Mouse (Mus musculus) midbrain, embryonic 11.5 days (tissue): Measurements from ENCODE around the gene Gpr137b. TPM values are rescaled to one million over a fixed set of nuclear protein-coding genes. Genes with fewer than 3 reads are reported as not detected.
"Not testable (repeated sequence)": the region's sequence is repeated elsewhere in the genome, so short reads cannot be mapped to it uniquely, and the experiment has no call there.

ENCODE experiments used
- ATAC-seq: fragments of 200-750 bp; cut with Nextera tagmentation; 2 replicates; pipeline ENCODE4 v1.8.0; 2017; ENCODE audit warnings: moderate TSS enrichment, moderate library complexity; ENCODE audit not compliant: low FRiP score
- DNase-seq: peaks from one replicate; pipeline ENCODE4 v3.0.0; 2015; ENCODE audit warnings: low spot score; ENCODE audit errors: missing footprints
- H3K27ac ChIP-seq: fragments of 300-500 bp; sonication (generic); 2 replicates; pipeline ENCODE4 v1.5.1; 2014; ENCODE audit warnings: low read depth, low read length
- H3K27me3 ChIP-seq: fragments of 300-500 bp; sonication (generic); 2 replicates; pipeline ENCODE4 v1.6.1; 2014; ENCODE audit warnings: mild to moderate bottlenecking, low read length, moderate library complexity, mixed read lengths; ENCODE audit not compliant: control insufficient read depth, insufficient read depth
- H3K36me3 ChIP-seq: fragments of 300-500 bp; sonication (generic); 2 replicates; pipeline ENCODE4 v1.6.1; 2014; ENCODE audit warnings: mild to moderate bottlenecking, low read length, moderate library complexity, mixed read lengths; ENCODE audit not compliant: control insufficient read depth, insufficient read depth
- H3K4me1 ChIP-seq: fragments of 300-500 bp; sonication (generic); 2 replicates; pipeline ENCODE4 v1.6.1; 2014; ENCODE audit warnings: low read length; ENCODE audit not compliant: control insufficient read depth, insufficient read depth
- H3K4me2 ChIP-seq: fragments of 300-500 bp; sonication (generic); 2 replicates; pipeline ENCODE4 v1.6.1; 2014; ENCODE audit warnings: mild to moderate bottlenecking, moderate library complexity
- H3K4me3 ChIP-seq: fragments of 300-500 bp; sonication (generic); 2 replicates; pipeline ENCODE4 v1.5.1; 2014; ENCODE audit warnings: low read depth, low read length
- H3K9ac ChIP-seq: fragments of 300-500 bp; sonication (generic); 2 replicates; pipeline ENCODE4 v1.6.1; 2014; ENCODE audit warnings: low read length
- H3K9me3 ChIP-seq: fragments of 300-500 bp; sonication (generic); 2 replicates; pipeline ENCODE4 v1.6.1; 2016; ENCODE audit warnings: low read length; ENCODE audit not compliant: control insufficient read depth
- WGBS: fragments of 180-500 bp; shearing (Covaris S2); extraction: QIAGEN DNeasy Blood & Tissue Kit; methylation state at CpG from one replicate; pipeline ENCODE4 v1.1.7; 2014; 5-methylcytosine and 5-hydroxymethylcytosine counted together
- polyA plus RNA-seq: library from polyadenylated mRNA; unstranded; fragments of >200 nt; fragmentation: Nextera tagmentation; extraction: Ambion mirVana; gene quantifications from 2 replicates; pipeline ENCODE4 v1.2.1, GENCODE M21; 2014

Gpr137b gene
- polyA plus RNA-seq, 1 experiment from 2014 or later, result 25.4 TPM

DNA sequence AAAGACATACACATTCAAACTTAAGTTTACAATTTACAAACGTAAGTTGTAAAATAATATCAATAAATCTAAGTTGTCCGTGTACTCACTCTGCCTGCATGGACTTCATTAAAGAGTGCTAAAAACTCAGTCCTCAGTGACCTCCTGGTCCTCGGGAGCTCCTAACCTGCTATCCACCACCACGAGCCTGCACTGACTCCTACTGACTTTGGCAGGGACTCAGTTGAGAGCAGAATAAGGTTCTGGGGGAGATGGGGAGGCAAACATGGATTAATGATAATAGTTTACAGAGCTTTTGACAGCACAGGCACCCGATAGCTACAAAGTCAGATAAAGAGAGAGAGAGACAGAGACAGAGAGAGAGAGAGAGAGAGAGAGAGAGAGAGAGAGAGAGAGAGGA, 16.6 kb downstream of the Gpr137b start:
- H3K27me3 ChIP-seq, result no peaks in the 10 kb centered on the region
- no peak overlapping the region for H3K4me2 ChIP-seq
- no peaks in the 10 kb centered on the region for H3K9me3 ChIP-seq
- no peaks in the 10 kb centered on the region for H3K4me1 ChIP-seq
- no peak for DNase-seq
- 86% methylated on average over 5 of the region's 5 CpGs for WGBS
- no peak overlapping the region for H3K9ac ChIP-seq
- no peaks in the 10 kb centered on the region for H3K36me3 ChIP-seq
- H3K4me3 ChIP-seq, result no peak overlapping the region
- no peak for ATAC-seq
- no peak overlapping the region for H3K27ac ChIP-seq

DNA sequence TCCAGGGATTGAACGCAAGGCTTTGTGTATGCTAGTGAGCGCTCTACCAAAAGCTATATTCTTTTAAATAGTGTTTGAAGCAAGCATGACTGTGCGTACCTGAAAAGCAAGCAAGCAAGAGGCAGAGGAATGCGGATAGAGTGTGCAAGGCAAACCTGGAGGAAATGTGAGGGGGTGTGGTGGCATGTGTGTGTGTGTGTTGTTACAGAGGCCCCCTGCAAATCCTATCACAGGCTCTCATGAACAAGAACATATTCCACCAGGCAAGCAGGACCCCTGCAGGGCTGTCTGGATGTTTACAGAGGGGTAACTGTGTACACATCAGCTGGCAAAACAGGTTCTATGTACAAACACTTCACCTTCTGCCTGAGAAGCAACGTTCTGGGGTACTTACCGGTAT, 19.8 kb downstream of the Gpr137b start:
- not testable (repeated sequence) for H3K36me3 ChIP-seq, H3K9ac ChIP-seq, H3K9me3 ChIP-seq, H3K4me3 ChIP-seq, H3K4me1 ChIP-seq, H3K27ac ChIP-seq, DNase-seq, H3K4me2 ChIP-seq, H3K27me3 ChIP-seq, ATAC-seq
- WGBS, result 95% methylated on average over 4 of the region's 6 CpGs

- not testable (repeated sequence) for H3K27ac ChIP-seq, H3K9ac ChIP-seq, H3K4me3 ChIP-seq, H3K9me3 ChIP-seq, H3K4me1 ChIP-seq, H3K27me3 ChIP-seq, H3K4me2 ChIP-seq, ATAC-seq, H3K36me3 ChIP-seq, DNase-seq
- WGBS, result 92% methylated on average over 7 of the region's 7 CpGs
Measured at GRCm38 (mm10) chr13:13371436-13371835, 22.4 kb downstream of the Gpr137b start.

DNA sequence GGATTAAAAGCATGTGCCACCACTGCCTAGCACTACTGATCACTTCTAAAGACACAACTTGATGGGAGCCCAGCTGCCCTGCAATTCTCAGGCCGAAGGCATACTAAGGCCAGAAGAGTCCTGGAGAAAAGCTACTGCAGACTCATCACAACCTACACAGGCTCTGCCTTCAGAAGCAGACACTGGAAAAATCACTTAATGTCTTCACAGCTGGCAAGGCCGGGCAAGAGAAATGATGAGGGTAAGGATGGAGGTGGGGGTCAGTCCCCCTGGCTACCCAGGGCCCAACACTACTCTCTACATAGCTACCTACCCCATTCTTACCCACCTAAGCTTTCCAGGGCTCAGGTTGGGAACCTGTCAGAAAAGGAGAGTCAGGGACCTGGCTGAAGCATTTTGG, 27.4 kb downstream of the Gpr137b start:
- H3K9ac ChIP-seq, DNase-seq, H3K27me3 ChIP-seq, H3K4me1 ChIP-seq, ATAC-seq, H3K27ac ChIP-seq, H3K4me2 ChIP-seq, H3K36me3 ChIP-seq, H3K9me3 ChIP-seq, H3K4me3 ChIP-seq: not testable (repeated sequence)
- WGBS, result 94% methylated on average over 2 of the region's 2 CpGs

DNA sequence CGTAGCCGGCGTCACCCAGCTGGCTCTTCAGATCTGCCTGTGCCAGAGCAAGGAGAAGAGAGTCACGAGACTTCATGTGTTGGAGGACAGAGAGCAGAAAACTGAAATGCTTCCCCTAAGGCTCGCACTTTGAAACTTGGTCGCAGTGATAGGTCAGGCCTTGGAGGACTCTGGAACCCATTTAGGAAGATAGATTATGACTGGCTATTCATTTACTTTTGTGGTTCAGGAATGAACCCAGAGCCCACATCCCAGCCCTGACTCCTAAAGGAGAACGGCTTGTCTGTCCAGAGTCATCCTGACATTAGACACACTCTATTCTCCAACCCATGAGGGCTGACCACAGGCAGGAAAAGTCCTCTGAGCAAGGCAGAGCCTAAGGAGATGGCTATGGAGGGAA, 30.3 kb downstream of the Gpr137b start:
- not testable (repeated sequence) for H3K4me3 ChIP-seq, H3K27ac ChIP-seq, H3K36me3 ChIP-seq, H3K9me3 ChIP-seq, H3K9ac ChIP-seq, DNase-seq, H3K4me1 ChIP-seq, H3K27me3 ChIP-seq, ATAC-seq, H3K4me2 ChIP-seq
- 94% methylated on average over 7 of the region's 7 CpGs for WGBS

DNA sequence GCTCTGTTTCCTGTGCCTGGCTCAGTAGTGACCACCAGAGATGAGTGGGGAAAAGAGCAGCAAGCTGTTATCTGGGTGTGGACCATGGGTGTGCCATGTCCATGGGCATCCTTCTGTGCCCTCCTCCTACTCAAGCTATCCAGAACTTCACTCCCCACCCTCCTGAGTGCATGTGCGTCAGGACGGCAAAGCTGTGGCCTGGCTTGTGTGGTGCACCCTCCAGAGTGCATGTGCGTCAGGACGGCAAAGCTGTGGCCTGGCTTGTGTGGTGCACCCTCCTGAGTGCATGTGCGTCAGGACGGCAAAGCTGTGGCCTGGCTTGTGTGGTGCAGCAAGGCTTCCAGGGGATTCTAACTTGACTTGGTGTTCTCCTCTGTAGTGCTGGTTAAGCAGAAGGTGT, 31.6 kb downstream of the Gpr137b start:
- DNase-seq, H3K9me3 ChIP-seq, H3K9ac ChIP-seq, H3K4me2 ChIP-seq, H3K36me3 ChIP-seq, H3K27me3 ChIP-seq, H3K4me3 ChIP-seq, ATAC-seq, H3K4me1 ChIP-seq, H3K27ac ChIP-seq: not testable (repeated sequence)
- WGBS, result 93% methylated on average over 6 of the region's 6 CpGs

DNA sequence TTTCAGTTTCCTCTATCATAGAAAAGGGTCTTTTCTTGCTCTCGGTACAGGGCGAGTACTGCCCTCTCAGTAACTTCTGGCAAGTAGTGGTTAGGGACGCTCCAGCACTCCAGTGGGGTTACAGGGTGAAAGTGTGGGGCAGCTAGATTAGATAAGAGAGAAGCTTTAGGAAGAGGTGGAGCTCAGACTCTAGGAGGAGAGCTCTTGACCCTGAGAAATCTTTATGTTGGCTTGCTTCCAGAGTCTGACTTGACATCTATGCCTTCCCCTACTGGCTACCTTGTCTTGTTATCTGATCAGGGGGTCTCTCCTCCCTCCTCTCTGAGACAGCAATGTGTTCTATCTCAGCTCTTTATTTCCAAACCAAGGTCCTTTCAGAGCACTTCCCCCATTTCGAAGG, 33.8 kb downstream of the Gpr137b start:
- H3K9ac ChIP-seq, H3K36me3 ChIP-seq, DNase-seq, H3K4me3 ChIP-seq, H3K27me3 ChIP-seq, ATAC-seq, H3K4me2 ChIP-seq, H3K9me3 ChIP-seq, H3K27ac ChIP-seq, H3K4me1 ChIP-seq: not testable (repeated sequence)
- 91% methylated on average over 4 of the region's 4 CpGs for WGBS

DNA sequence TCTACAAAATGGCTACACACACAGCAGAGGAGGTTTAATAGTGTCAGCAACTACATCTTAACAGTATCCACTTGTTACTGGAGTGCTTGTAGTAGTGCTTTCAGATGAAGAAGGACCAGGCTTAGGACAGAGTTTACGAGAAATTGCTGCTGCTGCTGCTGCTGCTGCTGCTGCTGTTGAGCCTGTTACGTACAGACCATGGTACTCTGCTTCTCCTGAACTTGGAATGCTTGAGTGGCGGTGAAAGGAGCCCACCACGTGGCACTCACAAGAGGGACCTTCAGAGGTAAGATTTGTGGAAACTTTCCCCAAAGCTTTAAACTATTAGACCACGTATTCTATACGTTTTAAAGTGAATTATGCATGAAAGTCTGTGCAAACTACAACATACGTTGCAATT, 35.2 kb downstream of the Gpr137b start:
- not testable (repeated sequence) for H3K4me1 ChIP-seq, H3K27ac ChIP-seq, H3K9ac ChIP-seq, H3K36me3 ChIP-seq, DNase-seq, H3K27me3 ChIP-seq, ATAC-seq, H3K4me2 ChIP-seq, H3K4me3 ChIP-seq, H3K9me3 ChIP-seq
- WGBS, result 87% methylated on average over 7 of the region's 7 CpGs

DNA sequence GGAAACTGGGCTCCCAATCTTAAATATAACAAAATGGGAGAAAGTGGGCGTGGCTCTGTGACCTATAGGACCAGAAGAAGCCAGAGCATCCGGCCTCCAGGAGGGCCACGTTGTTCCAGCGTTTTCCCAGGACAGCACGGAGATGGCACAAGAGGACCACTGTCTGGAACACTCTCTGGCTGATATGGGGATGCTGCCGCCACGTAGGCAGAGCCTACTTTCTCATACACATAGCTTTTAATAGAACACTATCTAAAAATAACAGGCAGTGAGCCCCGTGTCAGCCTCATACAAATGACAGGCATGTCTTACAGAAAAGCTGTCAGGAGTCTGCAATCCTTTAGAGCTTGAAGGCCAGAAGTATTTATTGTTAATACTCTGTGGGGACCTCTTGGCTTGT, 35.7 kb downstream of the Gpr137b start:
- not testable (repeated sequence) for H3K9me3 ChIP-seq, H3K27me3 ChIP-seq, H3K4me1 ChIP-seq, H3K27ac ChIP-seq, H3K4me2 ChIP-seq, H3K9ac ChIP-seq, ATAC-seq, H3K36me3 ChIP-seq, DNase-seq, H3K4me3 ChIP-seq
- WGBS, result 86% methylated on average over 8 of the region's 8 CpGs

DNA sequence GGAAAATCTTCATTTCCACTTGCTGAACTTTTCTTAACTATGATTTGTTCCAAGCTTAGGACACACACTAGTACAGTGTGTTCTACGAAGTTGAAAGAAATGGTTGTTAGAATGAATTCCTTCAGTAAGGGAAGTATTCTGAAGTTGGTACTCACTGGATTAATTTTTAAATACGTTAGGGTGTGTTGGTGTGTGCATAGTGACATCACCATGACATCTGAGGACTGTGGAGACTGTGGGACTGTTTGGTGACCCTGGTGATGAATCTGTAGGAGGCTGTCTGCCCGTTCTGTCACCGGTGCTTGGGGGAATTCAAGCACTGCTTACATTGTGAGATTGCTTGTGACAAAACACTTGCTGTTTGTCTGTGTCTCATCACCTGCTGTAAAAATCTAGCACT, 41.7 kb downstream of the Gpr137b start:
- H3K27me3 ChIP-seq, H3K4me1 ChIP-seq, H3K4me3 ChIP-seq, H3K9ac ChIP-seq, DNase-seq, ATAC-seq, H3K9me3 ChIP-seq, H3K36me3 ChIP-seq, H3K27ac ChIP-seq, H3K4me2 ChIP-seq: not testable (repeated sequence)
- 85% methylated on average over 4 of the region's 4 CpGs for WGBS
